Mouse (Mus musculus): ENCODE measurements at regions not wholly inside any gene's neighbourhood (a gene's known extent, or its start where the extent isn't known, plus 50 kb on each side); places are given as distances from the start of the nearest gene placed in this dataset.

GRCm38 (mm10) chr9:33004536-33004935 lies 368.5 kb downstream of the Ets1 start:
- in situ Hi-C loops (cut with MboI; ENCODE audit: low pct_ligation_motif_present, low pct_unique_long_range_greater_than_20kb, low sequenced_read_pairs) (no loop called here), dilution Hi-C loops (cut with MboI; ENCODE audit: extremely low pct_ligation_motif_present, extremely low pct_unique_long_range_greater_than_20kb, low sequenced_read_pairs) (no loop called here)

GRCm38 (mm10) chr9:33007456-33008063 lies 371.5 kb downstream of the Ets1 start:
- H3K27ac ChIP-seq (ENCODE audit: insufficient read depth, low read depth) = no peak overlapping the region
- H3K4me1 ChIP-seq (ENCODE audit: control insufficient read depth in 1 of 2, insufficient read depth in 2 of 2) = no peaks in the 10 kb centered on the region; a peak in 1 of 4 replicates
- in situ Hi-C loops (cut with MboI; ENCODE audit: low pct_ligation_motif_present, low pct_unique_long_range_greater_than_20kb, low sequenced_read_pairs) = no loop called here
- H3K9me3 ChIP-seq (replicated peaks; ENCODE audit: low read length) = no peaks in the 10 kb centered on the region
- H3K27me3 ChIP-seq (replicated peaks) = no peaks in the 10 kb centered on the region
- TF ChIP-seq MAFK (IDR thresholded peaks at IDR 0.05; ENCODE audit: insufficient replicate concordance, low read length) (no peak), JUND (conservative IDR thresholded peaks at IDR 0.05; ENCODE audit: low read depth, low read length) (no peak), TBP (conservative IDR thresholded peaks at IDR 0.05; ENCODE audit: low read depth, low read length) (no peak), POLR2A (IDR thresholded peaks at IDR 0.05; ENCODE audit: low read depth, low read length) (no peak), MEF2A (IDR thresholded peaks at IDR 0.05; ENCODE audit: borderline replicate concordance, low read depth, low read length) (no peak)
- dilution Hi-C loops (cut with MboI; ENCODE audit: extremely low pct_ligation_motif_present, extremely low pct_unique_long_range_greater_than_20kb, low sequenced_read_pairs) = no loop called here
- H3K4me2 ChIP-seq (ENCODE audit: insufficient read depth, low read depth, poor library complexity, severe bottlenecking) = no peak overlapping the region
- H3K4me3 ChIP-seq (replicated peaks in 1 of 3; ENCODE audit: low read depth in 2 of 3, low read length in 2 of 3, poor library complexity in 1 of 3) = no peak overlapping the region
- no peaks in the 10 kb centered on the region for H3K79me2 ChIP-seq (replicated peaks; ENCODE audit: control insufficient read depth, extremely low read depth, insufficient read depth, poor library complexity, severe bottlenecking)
- DNase-seq (ENCODE audit: extremely low read depth) = no peak
- H3K36me3 ChIP-seq (replicated peaks in 1 of 2; ENCODE audit: control insufficient read depth in 1 of 2, insufficient read depth in 1 of 2, low read length in 1 of 2) = no peaks in the 10 kb centered on the region
- no peak overlapping the region for H3K9ac ChIP-seq (ENCODE audit: insufficient read depth, low read depth)

More at GRCm38 (mm10) chr9:33004536-33004935, 368.5 kb downstream of the Ets1 start:
- H3K9ac ChIP-seq (ENCODE audit: insufficient read depth, low read depth) = no peak overlapping the region
- DNase-seq (ENCODE audit: extremely low read depth) = no peak
- no peaks in the 10 kb centered on the region for H3K36me3 ChIP-seq (replicated peaks in 1 of 2; ENCODE audit: control insufficient read depth in 1 of 2, insufficient read depth in 1 of 2, low read length in 1 of 2)
- H3K27me3 ChIP-seq (replicated peaks) = no peaks in the 10 kb centered on the region
- no peak overlapping the region for H3K27ac ChIP-seq (ENCODE audit: insufficient read depth, low read depth)
- H3K9me3 ChIP-seq (replicated peaks; ENCODE audit: low read length) = no peaks in the 10 kb centered on the region
- TF ChIP-seq USF1 (IDR thresholded peaks at IDR 0.05; ENCODE audit: low read depth, low read length) (no peak), MAFK (IDR thresholded peaks at IDR 0.05; ENCODE audit: insufficient replicate concordance, low read length) (no peak), USF2 (conservative IDR thresholded peaks at IDR 0.05; ENCODE audit: low read depth, low read length) (no peak), POLR2A (IDR thresholded peaks at IDR 0.05; ENCODE audit: low read depth, low read length) (no peak), UBTF (IDR thresholded peaks at IDR 0.05; ENCODE audit: low read depth, low read length) (no peak), ZMIZ1 (IDR thresholded peaks at IDR 0.05; ENCODE audit: low read depth, low read length) (no peak), RAD21 (IDR thresholded peaks at IDR 0.05; ENCODE audit: low read depth, low read length) (peak; percentile 8), SMC3 (IDR thresholded peaks at IDR 0.05; ENCODE audit: low read depth, low read length) (peak; percentile 6; the same call in 1 of the 2 replicates), SIN3A (IDR thresholded peaks at IDR 0.05; ENCODE audit: low read length) (no peak), CTCF (conservative IDR thresholded peaks at IDR 0.05 in 1 of 2, IDR thresholded peaks at IDR 0.05 in 1 of 2; ENCODE audit: low read depth in 2 of 2, low read length in 2 of 2) (peak in 1 of 2 experiments; percentile 2; a peak in 1 of 4 replicates), CHD2 (IDR thresholded peaks at IDR 0.05; ENCODE audit: low read length) (no peak), NELFE (IDR thresholded peaks at IDR 0.05; ENCODE audit: low read depth, low read length) (no peak), ELF1 (IDR thresholded peaks at IDR 0.05; ENCODE audit: low read depth, low read length) (no peak), ETS1 (conservative IDR thresholded peaks at IDR 0.05; ENCODE audit: low read depth, low read length) (no peak), E2F4 (IDR thresholded peaks at IDR 0.05; ENCODE audit: insufficient replicate concordance, low read depth, low read length) (no peak), BHLHE40 (IDR thresholded peaks at IDR 0.05; ENCODE audit: low read depth, low read length) (no peak), CHD1 (IDR thresholded peaks at IDR 0.05; ENCODE audit: low read depth, low read length) (no peak), KAT2A (IDR thresholded peaks at IDR 0.05; ENCODE audit: insufficient replicate concordance, low read length) (no peak), TBP (conservative IDR thresholded peaks at IDR 0.05; ENCODE audit: low read depth, low read length) (no peak), NRF1 (IDR thresholded peaks at IDR 0.05; ENCODE audit: low read depth, low read length) (peak; percentile 48; the same call in 1 of the 2 replicates)
- no peak overlapping the region for H3K4me3 ChIP-seq (replicated peaks in 1 of 3; ENCODE audit: low read depth in 2 of 3, low read length in 2 of 3, poor library complexity in 1 of 3)
- H3K4me2 ChIP-seq (ENCODE audit: insufficient read depth, low read depth, poor library complexity, severe bottlenecking) = no peak overlapping the region
- H3K79me2 ChIP-seq (replicated peaks; ENCODE audit: control insufficient read depth, extremely low read depth, insufficient read depth, poor library complexity, severe bottlenecking) = no peaks in the 10 kb centered on the region
- H3K4me1 ChIP-seq (ENCODE audit: control insufficient read depth in 1 of 2, insufficient read depth in 2 of 2) = no peaks in the 10 kb centered on the region
